Mouse (Mus musculus) left cerebral cortex, adult 9 months (tissue): ENCODE measurements at regions not wholly inside any gene's neighbourhood (a gene's known extent, or its start where the extent isn't known, plus 50 kb on each side); places are given as distances from the start of the nearest gene placed in this dataset.

ENCODE experiments used
- DNase-seq, 2 experiments: peaks; one replicate each; pipeline ENCODE4 v3.0.0; 2022; ENCODE audit warnings: low spot score in 2 of 2

DNA sequence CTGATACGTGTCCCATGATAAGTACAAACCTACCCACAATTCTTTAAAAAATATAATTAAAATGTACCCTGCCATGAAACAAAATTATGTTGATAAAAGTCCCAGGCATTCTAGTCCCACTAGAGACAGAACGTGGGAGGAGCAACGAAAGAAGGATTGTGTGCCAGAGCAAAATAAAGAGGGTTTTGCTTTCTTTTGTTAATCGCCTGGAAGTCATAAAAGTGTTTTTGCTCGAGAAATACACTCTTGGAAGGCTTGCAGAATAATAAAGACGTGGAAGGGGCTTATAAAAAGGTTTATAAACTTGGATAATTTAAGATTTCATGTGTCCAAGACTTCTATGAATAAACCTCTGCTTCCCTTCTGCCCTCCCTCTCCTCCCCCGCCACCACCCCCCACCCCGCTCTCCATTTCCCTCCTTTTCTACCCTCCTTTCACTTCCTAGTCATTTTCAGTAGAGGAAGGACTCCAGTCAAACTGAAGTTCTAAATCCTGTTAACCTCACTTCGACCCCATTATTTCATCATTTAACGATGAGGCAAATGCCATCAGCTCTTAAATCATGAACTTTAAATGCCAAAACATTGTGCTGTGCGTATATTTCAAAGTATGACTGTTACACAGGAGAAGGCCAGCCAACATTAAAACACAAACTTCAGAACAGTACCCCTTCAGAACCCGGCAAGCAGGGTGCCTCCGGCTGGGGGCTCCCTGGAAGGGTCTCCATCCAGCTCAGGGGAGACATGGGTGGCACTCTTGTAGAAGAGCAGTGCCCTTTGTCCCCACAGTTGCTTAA lies 54.8 kb upstream of the Cep85l start:
- no peak for DNase-seq

DNA sequence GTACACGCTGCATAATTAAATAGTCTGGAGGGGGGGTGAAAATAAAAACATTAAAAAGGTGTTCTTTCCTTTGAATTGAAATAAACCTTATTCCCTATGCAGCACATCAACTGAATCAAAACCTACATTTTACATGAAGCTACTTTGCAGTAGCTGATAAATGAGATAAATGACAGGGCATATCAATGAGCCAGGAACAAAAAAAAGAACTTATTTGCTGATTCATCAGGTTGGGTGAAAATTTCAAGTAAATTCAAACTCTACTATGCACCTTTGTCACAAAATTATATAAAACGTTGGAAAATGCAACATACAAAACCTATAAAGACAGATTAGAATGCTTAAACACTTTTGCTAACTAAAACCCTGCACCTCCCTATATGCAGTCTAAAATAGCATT lies 53.0 kb upstream of the Cep85l start:
- DNase-seq, result no peak

DNA sequence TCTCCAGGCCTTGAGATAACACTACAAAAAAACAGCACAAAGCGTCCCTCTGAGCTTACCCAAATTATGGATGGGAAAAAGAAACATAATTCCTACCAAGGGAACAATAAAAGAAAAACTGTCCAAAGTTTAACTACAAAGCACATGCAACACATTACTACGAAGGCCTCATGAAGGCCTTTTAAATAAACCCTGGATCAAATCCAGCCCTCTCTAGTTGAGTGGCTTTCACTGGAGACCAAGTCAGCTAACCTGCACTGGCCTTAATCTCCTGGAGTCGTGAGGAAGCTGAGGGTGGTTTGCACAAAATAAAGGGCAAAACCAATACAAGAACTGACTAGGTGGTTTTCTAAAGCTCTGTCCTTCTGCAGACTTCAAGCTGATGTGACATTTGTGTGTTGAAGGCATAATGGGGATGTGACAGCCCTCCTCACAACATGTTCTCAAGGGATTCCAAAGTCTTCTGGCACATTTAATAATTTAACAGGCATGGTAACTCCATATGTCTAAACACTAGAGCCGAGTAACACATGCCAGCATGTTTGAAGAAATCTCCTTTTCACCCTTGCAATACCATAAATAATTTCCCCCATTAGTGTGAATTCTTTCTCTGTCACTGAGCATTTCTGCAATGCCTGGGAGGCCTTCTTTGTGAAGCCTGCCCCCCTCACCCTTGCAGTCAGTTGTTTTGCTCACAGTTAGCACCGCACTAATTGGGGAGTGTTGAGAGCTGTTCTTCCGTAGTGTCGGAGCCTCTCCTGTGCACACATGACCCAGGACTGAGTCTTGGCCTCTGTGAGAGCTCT lies 50.0 kb upstream of the Cep85l start:
- DNase-seq, result no peak
